Mouse (Mus musculus): ENCODE results near the gene Scamp1. TPM values are rescaled to one million over a fixed set of nuclear protein-coding genes. Genes with fewer than 3 reads are reported as not detected.

Gene Scamp1
- polyA plus RNA-seq, 1 experiment from 2014 or later, result 134 TPM

DNA sequence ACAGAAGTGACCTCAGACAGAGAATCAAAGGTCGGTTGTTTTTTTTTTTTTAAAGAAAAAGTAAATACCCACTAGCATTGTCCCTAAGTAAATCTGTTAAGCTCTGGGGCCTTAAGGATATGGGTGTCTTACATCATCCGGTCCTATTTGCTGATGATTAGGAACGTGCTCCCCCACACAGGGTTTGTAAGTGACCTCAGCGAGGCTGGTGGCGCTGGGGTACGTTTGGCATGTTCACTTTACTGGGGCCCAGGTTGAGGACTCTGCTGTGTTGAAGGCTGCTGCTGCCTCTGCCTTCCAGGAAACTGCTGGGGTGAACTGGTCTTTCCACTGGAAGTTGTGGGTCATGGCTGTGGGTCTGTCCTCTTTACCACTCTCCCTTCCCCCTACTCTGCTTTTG lies 121.2 kb downstream of the Scamp1 start:
- no peaks in the 10 kb centered on the region for H3K9me3 ChIP-seq
- no peak overlapping the region for H3K27ac ChIP-seq
- ATAC-seq (ENCODE audit: low FRiP score), result no peak
- no peak overlapping the region for H3K4me2 ChIP-seq
- 0 out of 2 replicates have a peak, but pooled peaks cover 2% of the 10 kb centered on the region for H3K27me3 ChIP-seq
- H3K4me1 ChIP-seq (replicated peaks), result 0 out of 2 replicates have a peak, but pooled peaks cover 5% of the 10 kb centered on the region
- no peak overlapping the region for H3K9ac ChIP-seq
- no peaks in the 10 kb centered on the region for H3K36me3 ChIP-seq
- WGBS, result 82% methylated on average over 6 of the region's 6 CpGs
- no peak overlapping the region for H3K4me3 ChIP-seq

DNA sequence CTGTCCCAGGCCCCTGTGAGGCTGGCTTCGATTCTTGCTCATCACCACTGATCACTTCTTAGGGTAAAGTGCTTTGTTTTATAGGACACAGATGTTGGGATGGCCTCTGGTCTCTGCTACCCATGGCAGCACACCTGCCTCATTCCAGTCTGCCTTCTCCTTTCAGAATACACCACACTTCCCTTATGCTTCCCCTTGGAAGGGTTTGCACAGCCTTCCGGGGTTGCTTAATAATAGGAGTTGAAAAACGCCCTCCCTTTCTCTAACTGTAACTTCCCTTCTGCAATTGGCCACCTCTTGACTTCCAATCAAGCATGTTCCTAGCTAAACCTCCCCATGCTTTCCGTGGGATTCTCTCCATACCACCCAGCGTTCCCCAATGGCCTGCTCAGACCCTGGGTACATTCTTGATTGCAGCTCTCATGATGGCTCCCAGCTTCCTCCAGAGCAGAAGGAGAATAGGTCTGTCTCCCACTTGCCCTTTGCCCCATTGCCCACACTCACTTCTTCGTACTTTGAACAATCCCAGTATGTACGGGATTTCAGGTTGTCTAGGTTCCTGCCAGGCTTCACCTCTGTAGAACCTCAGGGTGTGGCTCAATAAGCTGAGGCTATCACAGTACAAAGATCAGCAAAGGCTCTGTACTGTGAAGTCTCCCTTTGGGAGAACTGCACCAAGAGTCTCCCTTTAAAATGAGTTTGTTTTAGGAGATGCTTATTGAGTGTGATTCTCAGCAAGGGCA lies 126.0 kb downstream of the Scamp1 start:
- Histone ChIP-seq H3K27me3 (no peaks in the 10 kb centered on the region), H3K4me2 (no peak overlapping the region), H3K9me3 (no peaks in the 10 kb centered on the region), H3K27ac (no peak overlapping the region), H3K36me3 (no peaks in the 10 kb centered on the region), H3K4me1 (replicated peaks) (peaks cover 13% of the 10 kb centered on the region), H3K9ac (no peak overlapping the region), H3K4me3 (no peak overlapping the region)
- ATAC-seq (ENCODE audit: low FRiP score), result no peak
- WGBS, result 89% methylated on average over 7 of the region's 7 CpGs

DNA sequence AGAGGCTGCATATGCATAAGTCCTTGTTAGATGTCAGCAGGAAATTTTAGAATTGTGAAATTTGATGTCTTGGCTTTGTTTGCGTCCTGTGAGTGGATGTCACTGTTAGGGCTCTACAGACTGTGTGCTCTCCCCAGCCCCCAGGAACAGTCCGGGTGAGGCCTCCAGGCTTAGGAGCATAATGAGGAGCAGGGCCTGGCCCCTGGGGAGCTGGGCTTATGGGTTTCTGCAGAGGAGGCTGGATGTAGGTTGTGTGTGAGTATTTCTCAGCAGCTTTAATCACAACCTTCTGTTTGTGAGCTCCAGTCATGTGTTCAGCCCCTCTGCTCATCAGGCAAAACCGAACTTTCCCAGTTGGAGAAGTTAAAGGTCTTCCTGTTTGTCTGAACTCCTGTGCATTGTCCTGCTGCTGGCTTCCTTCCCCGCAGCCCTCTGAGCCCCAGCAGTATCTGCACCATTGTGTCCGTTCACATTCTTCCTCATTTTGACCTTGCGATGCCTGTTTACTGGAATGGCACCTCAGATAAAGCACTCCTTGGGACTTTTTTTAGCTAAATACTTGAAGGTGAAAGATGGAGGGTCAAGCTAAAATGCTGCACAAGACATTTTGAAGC lies 126.7 kb downstream of the Scamp1 start:
- 63% methylated on average over 6 of the region's 6 CpGs for WGBS
- no peak overlapping the region for H3K4me2 ChIP-seq
- H3K9ac ChIP-seq, result no peak overlapping the region
- peaks cover 13% of the 10 kb centered on the region for H3K4me1 ChIP-seq (replicated peaks)
- 0 out of 2 replicates have a peak overlapping the region, but pooled peaks have one; percentile 9 for H3K27ac ChIP-seq
- H3K4me3 ChIP-seq, result no peak overlapping the region
- ATAC-seq (ENCODE audit: low FRiP score), result no peak
- no peaks in the 10 kb centered on the region for H3K9me3 ChIP-seq
- H3K36me3 ChIP-seq, result no peaks in the 10 kb centered on the region
- H3K27me3 ChIP-seq, result no peaks in the 10 kb centered on the region

DNA sequence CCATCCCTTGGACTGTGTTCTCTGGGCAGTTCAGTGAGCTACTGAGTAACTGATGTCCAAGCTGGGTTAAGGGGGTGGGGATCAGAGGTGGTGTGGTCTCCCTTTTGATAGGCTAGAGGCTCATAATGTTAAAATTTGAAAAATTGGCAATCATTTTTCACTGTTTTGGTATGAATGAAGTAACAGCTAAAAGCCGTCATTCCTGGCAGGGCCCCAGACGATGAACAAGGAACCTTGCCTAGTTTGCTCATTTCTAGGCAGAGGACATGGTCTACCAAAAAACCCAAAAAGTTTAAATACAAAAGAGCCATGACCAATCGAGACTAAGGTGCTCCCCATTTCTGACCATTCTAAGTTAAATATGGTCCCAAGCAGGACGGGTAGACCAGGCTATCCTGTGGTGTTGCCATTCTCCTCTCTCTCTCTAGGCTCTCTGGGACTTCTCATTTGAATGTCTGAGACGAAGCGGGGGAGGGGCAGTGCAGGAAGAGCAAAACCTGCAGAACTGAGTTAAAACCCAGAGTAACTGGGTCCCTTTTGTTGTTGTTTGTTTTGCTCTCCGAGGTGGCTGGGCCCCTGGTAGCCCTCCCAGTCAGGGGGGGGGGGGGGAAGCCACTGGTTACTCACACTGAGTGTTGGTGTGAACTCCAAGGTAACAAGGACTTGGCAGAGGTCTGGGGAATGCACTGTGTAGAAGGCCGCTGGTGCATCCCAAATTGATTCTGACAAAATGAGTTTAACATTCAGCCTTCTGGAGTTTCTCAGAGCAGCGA lies 129.8 kb downstream of the Scamp1 start:
- Histone ChIP-seq H3K9ac (no peak overlapping the region), H3K4me3 (no peak overlapping the region), H3K27me3 (no peaks in the 10 kb centered on the region), H3K4me2 (no peak overlapping the region), H3K9me3 (no peaks in the 10 kb centered on the region), H3K36me3 (no peaks in the 10 kb centered on the region), H3K27ac (no peak overlapping the region), H3K4me1 (replicated peaks) (peaks cover 13% of the 10 kb centered on the region)
- peak; percentile 83 for ATAC-seq (ENCODE audit: low FRiP score)
- WGBS, result 49% methylated on average over 9 of the region's 9 CpGs

DNA sequence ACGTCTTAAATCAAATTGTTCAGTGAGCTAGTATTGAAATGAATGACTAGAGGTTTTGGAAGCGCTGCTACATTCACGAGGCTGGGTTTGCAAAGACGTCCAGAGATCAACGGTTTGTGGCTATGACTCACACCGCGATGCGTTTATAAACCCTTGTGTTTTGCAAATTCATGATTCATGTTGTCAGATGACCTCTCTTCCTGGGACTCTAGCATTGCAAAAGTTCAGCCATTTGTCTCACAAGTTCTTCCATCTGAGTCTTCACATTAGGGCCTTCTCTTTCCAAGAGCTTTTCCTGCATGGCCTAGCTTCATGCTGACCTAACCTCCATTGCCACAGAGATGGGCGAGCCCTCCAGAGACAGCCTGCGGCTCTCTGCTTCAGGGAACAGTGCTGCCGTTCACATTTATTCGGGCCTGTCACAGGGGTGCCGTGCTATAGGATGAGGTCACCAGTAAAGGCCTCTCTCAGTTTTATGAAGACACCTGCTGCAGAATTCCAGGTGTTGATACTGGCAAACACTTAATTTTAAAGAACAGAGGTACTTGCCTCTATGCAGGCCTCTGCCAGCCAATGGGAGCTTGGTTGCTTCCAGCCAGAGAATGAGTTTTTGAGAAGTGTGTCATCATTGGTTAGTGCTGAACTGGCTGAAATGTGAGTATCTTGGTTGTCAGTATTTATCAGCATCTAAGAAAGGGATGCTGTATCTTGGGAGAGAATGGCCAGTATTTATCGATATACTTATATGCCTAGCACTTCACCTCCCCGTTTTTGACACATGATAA lies 131.0 kb downstream of the Scamp1 start:
- Histone ChIP-seq H3K36me3 (no peaks in the 10 kb centered on the region), H3K27ac (no peak overlapping the region), H3K9ac (no peak overlapping the region), H3K9me3 (no peaks in the 10 kb centered on the region), H3K27me3 (no peaks in the 10 kb centered on the region), H3K4me3 (no peak overlapping the region), H3K4me2 (no peak overlapping the region), H3K4me1 (replicated peaks) (peaks cover 13% of the 10 kb centered on the region)
- WGBS, result 89% methylated on average over 15 of the region's 15 CpGs
- no peak for ATAC-seq (ENCODE audit: low FRiP score)

DNA sequence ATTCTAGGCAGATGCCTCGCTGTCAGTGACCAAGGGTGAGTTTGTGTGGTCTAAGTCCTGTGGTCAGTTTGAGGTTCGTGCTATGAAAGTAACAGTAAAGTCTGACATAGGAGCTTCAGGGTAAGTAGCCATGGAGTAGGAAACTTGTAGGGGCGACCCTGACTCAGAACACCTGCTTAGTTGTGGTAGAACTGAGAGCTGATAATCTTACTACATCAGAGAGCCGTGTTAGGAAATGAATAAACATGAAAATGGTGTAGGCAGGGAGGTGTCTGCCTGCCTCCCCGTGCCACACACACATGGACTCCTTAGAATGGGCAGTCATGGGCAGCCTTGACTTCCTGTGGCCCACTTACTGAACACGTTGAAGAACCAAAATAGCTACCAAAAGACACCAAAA lies 132.0 kb downstream of the Scamp1 start:
- 93% methylated on average over 6 of the region's 6 CpGs for WGBS
- Histone ChIP-seq H3K9ac (no peak overlapping the region), H3K27ac (no peak overlapping the region), H3K4me3 (no peak overlapping the region), H3K4me1 (replicated peaks) (peaks cover 6% of the 10 kb centered on the region), H3K27me3 (no peaks in the 10 kb centered on the region), H3K9me3 (no peaks in the 10 kb centered on the region), H3K4me2 (no peak overlapping the region), H3K36me3 (no peaks in the 10 kb centered on the region)
- ATAC-seq (ENCODE audit: low FRiP score), result no peak

DNA sequence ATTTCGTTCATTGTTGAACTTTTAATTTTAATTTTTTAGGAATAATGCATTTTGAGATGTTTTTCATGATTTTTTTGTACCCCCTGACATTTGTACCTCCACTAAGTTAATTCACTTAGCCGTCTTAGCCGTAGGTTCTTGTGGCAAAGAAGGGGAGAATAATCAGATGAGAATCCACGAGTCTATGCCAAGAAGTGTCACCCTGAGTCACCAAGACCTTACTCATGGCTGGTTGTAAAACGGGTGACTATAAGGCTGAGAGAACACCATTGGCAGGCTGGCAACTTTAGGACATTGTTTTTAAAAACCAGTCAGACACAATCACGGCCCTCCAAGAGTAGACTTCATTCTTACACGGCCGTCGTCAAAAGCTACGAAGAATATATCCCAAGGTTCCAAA lies 132.8 kb downstream of the Scamp1 start:
- Histone ChIP-seq H3K27ac (no peak overlapping the region), H3K36me3 (no peaks in the 10 kb centered on the region), H3K27me3 (no peaks in the 10 kb centered on the region), H3K9ac (no peak overlapping the region), H3K4me1 (replicated peaks) (peaks cover 5% of the 10 kb centered on the region; the same call in 1 of the 2 replicates), H3K4me2 (no peak overlapping the region), H3K4me3 (no peak overlapping the region), H3K9me3 (no peaks in the 10 kb centered on the region)
- WGBS, result 94% methylated on average over 10 of the region's 10 CpGs
- no peak for ATAC-seq (ENCODE audit: low FRiP score)

Other genes starting within 250 kb of the Scamp1 start
- gene Lhfpl2, start 228.1 kb downstream of the Scamp1 start, polyA plus RNA-seq (2015; fragmentation: Nextera tagmentation; extraction: Ambion mirVana), result 17.6 and 18.4 TPM in 2 replicates
- 31.6 and 33.0 TPM in 2 replicates for gene Ap3b1, start 73.1 kb upstream of the Scamp1 start, polyA plus RNA-seq (2015; fragmentation: Nextera tagmentation; extraction: Ambion mirVana)

Measured in hindbrain, embryonic 13.5 days (tissue).